Mouse (Mus musculus) heart, embryonic 13.5 days (tissue): Measurements from ENCODE around the gene Nme3. TPM values are rescaled to one million over a fixed set of nuclear protein-coding genes. Genes with fewer than 3 reads are reported as not detected.

Experiments
- ATAC-seq: fragments of 200-750 bp; cut with Nextera tagmentation; 2 replicates; pipeline ENCODE4 v1.8.0; 2017; ENCODE audit warnings: moderate TSS enrichment; ENCODE audit not compliant: insufficient number of reproducible peaks, low FRiP score, low TSS enrichment; ENCODE audit errors: extremely low read depth
- H3K27ac ChIP-seq: fragments of 300-500 bp; sonication (generic); replicated peaks from 2 replicates; pipeline ENCODE4 v1.5.1; 2015; ENCODE audit warnings: moderate library complexity, mild to moderate bottlenecking, inconsistent platforms
- H3K27me3 ChIP-seq: fragments of 300-500 bp; sonication (generic); replicated peaks from 2 replicates; pipeline ENCODE4 v1.6.1; 2015; ENCODE audit warnings: mild to moderate bottlenecking, inconsistent platforms
- H3K36me3 ChIP-seq: fragments of 300-500 bp; sonication (generic); 2 replicates; pipeline ENCODE4 v1.6.1; 2015; ENCODE audit warnings: mild to moderate bottlenecking, inconsistent platforms
- H3K4me1 ChIP-seq: fragments of 300-500 bp; sonication (generic); 2 replicates; pipeline ENCODE4 v1.6.1; 2015; ENCODE audit warnings: inconsistent platforms
- H3K4me2 ChIP-seq: fragments of 300-500 bp; sonication (generic); 2 replicates; pipeline ENCODE4 v1.6.1; 2015; ENCODE audit warnings: inconsistent platforms, mild to moderate bottlenecking, moderate library complexity
- H3K4me3 ChIP-seq: fragments of 300-500 bp; sonication (generic); 2 replicates; pipeline ENCODE4 v1.5.1; 2015; ENCODE audit warnings: moderate library complexity, mild to moderate bottlenecking, inconsistent platforms
- H3K9ac ChIP-seq: fragments of 300-500 bp; sonication (generic); 2 replicates; pipeline ENCODE4 v1.6.1; 2015; ENCODE audit warnings: inconsistent platforms, mild to moderate bottlenecking, moderate library complexity
- H3K9me3 ChIP-seq: fragments of 300-500 bp; sonication (generic); 2 replicates; pipeline ENCODE4 v1.6.1; 2016; ENCODE audit warnings: inconsistent platforms
- WGBS: fragments of 180-500 bp; shearing (Covaris S2); methylation state at CpG from one replicate; pipeline ENCODE4 v1.1.7; 2015; ENCODE audit warnings: mixed read lengths; 5-methylcytosine and 5-hydroxymethylcytosine counted together
- polyA plus RNA-seq: library from polyadenylated mRNA; unstranded; fragments of >200 nt; fragmentation: Nextera tagmentation; extraction: Ambion mirVana; gene quantifications from 2 replicates; pipeline ENCODE4 v1.2.1, GENCODE M21; 2015

The Nme3 gene
- polyA plus RNA-seq = 32.0 and 41.0 TPM in 2 replicates

GRCm38 (mm10) chr17:24896241-24896992 lies at the start of gene Nme3:
TSS of gene Nme3 (plus strand) at chr17:24896500.
- H3K36me3 ChIP-seq = peaks cover 70% of the 10 kb centered on the region
- peak within 1 kb of the TSS; percentile 86 for H3K27ac ChIP-seq
- H3K9me3 ChIP-seq = no peaks in the 10 kb centered on the region
- H3K9ac ChIP-seq = peak within 1 kb of the TSS; percentile 93
- ATAC-seq = peak; percentile 51
- peak within 1 kb of the TSS; percentile 100 for H3K4me2 ChIP-seq
- H3K4me3 ChIP-seq = peak within 1 kb of the TSS; percentile 87
- H3K27me3 ChIP-seq = no peaks in the 10 kb centered on the region
- H3K4me1 ChIP-seq = peaks cover 46% of the 10 kb centered on the region
- WGBS = 2% methylated on average over 50 of the region's 50 CpGs

DNA sequence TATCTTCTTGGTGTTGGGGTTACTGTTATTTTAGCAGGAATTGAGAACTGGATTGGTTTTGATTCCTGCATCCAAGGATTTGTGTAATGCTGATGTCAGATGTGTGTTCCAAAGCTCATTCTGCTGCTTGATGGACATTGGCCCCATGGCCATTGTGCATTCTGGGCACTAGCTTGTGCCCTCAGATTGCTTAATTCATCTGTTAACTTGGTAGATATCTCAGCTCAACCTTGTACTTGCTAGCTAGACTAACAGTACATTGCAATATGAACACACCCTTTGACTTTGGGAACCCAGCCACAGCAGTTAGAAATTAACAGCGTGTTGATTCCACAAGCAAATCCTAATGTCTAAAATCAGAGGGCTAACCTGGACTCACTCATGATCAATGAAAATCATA lies 48.9 kb upstream of the Nme3 start:
- Histone ChIP-seq H3K9ac (no peak overlapping the region), H3K4me3 (no peak overlapping the region; the same call in 1 of the 2 replicates), H3K4me1 (peaks cover 38% of the 10 kb centered on the region), H3K36me3 (no peaks in the 10 kb centered on the region), H3K9me3 (no peaks in the 10 kb centered on the region), H3K27ac (no peak overlapping the region), H3K27me3 (peaks cover 37% of the 10 kb centered on the region), H3K4me2 (peak overlapping the region; percentile 34)
- WGBS = 94% methylated on average over 1 of the region's 1 CpGs
- ATAC-seq = no peak

DNA sequence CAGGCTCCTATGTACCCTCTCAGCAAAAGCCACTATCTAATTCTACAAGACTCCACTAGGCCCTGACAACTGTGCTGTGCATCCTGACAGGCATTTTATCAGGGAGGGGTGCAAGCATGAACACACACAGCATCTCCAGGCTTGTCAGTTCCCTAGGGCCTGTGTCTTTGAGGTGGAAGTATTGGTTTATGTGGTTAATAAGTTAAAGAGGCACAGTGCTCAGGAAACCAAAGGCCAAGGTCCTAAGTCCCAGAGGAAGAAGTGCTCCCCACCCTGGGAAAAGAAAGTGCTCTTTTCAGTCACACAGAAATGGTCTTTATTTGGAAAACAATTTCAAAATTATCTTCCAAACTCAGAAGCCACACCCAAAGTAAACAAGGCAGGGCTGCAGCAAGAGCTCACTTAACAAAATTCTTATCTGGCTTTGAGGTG lies 47.7 kb upstream of the Nme3 start:
- Histone ChIP-seq H3K4me3 (peak overlapping the region; percentile 85), H3K4me1 (peaks cover 38% of the 10 kb centered on the region), H3K36me3 (peaks cover 9% of the 10 kb centered on the region), H3K9me3 (no peaks in the 10 kb centered on the region), H3K27me3 (peaks cover 26% of the 10 kb centered on the region), H3K4me2 (peak overlapping the region; percentile 88), H3K9ac (peak overlapping the region; percentile 95), H3K27ac (peak overlapping the region; percentile 98)
- ATAC-seq = no peak

DNA sequence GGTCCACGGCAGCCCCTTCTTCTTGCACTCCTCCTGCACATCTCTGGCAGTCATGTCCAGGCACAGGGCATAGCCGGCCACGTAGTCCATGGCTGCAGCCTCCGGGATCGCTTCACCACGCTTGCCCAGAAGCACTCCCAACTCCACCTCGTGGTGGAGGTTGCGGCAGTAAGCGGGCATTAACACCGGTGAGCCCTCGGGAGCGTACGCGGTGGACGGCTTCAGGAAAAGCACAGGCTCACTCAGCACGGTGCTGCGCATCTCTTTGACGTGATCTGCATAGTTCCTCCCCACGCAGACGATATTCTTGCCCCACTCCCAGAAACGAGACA lies 46.6 kb upstream of the Nme3 start:
- peaks cover 18% of the 10 kb centered on the region for H3K27me3 ChIP-seq
- H3K4me1 ChIP-seq = peaks cover 33% of the 10 kb centered on the region
- peak overlapping the region; percentile 88 for H3K4me2 ChIP-seq
- H3K36me3 ChIP-seq = peaks cover 19% of the 10 kb centered on the region
- H3K9ac ChIP-seq = peak overlapping the region; percentile 95
- WGBS = under 1% methylated on average over 21 of the region's 21 CpGs
- peak overlapping the region; percentile 98 for H3K27ac ChIP-seq
- ATAC-seq = peak; percentile 39
- H3K9me3 ChIP-seq = no peaks in the 10 kb centered on the region
- H3K4me3 ChIP-seq = peak overlapping the region; percentile 85

DNA sequence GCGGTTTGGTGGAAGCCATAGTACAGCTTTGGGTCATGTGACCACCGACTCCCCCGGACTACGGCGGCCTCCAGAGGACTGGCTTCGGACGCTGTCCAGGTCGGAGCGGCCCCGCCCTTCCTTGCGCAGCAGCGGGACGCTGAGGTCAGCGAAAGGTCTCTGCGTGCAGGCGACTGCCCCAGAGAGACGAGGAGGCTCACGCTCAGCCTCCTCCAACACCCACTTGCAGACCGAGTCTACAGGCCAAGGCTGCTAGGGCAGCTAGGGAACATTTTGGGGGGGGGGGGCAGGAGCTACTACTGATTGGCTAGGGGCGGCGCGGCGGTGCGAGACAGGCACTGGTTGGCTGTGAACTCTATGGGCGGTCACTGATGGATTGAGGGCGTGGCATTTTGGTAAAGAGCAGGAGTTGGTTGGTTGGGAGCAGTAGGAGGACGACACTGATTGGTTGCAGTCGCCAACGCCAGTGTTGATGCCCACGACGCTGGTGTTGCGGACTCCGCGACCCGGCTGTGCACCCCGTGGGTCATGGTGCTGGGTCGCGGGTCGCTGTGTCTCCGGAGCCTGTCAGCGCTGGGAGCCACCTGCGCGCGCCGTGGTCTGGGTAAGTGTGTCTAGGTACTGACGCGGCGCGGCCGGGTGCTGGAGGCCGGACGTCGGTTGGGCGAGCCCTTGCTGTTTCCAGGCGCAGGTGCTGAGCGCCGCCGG lies 46.1 kb upstream of the Nme3 start, which contains the start of gene Fahd1:
Gene Fahd1, minus strand, starts transcription at position 300 of the 708 bp plus-strand sequence.
- ATAC-seq = peak; percentile 96
- H3K27ac ChIP-seq = peak within 1 kb of the TSS; percentile 98
- WGBS = under 1% methylated on average over 58 of the region's 58 CpGs
- H3K9me3 ChIP-seq = no peaks in the 10 kb centered on the region
- peak within 1 kb of the TSS; percentile 85 for H3K4me3 ChIP-seq
- peaks cover 14% of the 10 kb centered on the region for H3K27me3 ChIP-seq
- H3K9ac ChIP-seq = peak within 1 kb of the TSS; percentile 95
- peaks cover 29% of the 10 kb centered on the region for H3K4me1 ChIP-seq
- H3K36me3 ChIP-seq = peaks cover 21% of the 10 kb centered on the region
- peak within 1 kb of the TSS; percentile 88 for H3K4me2 ChIP-seq

DNA sequence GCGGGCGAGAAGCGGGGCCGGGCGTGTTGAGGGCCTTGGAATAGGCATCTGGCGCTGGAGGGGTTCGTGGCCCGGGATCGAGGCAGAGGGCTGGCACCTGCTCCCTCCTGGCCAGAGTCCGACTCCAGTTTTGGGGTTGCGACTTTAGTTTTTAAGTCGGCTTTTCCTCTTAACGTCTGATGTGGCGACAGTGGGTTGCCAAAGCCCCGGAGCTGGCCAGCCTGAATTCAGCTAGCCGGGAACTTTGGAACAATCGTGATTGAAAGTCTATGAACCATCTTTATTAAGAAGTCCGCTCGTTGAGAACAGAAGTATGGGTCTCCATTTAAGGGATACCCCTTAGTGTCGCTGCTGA lies 45.5 kb upstream of the Nme3 start:
- peak overlapping the region; percentile 98 for H3K27ac ChIP-seq
- under 1% methylated on average over 20 of the region's 20 CpGs for WGBS
- H3K9ac ChIP-seq = peak overlapping the region; percentile 95
- H3K27me3 ChIP-seq = peaks cover 12% of the 10 kb centered on the region
- no peaks in the 10 kb centered on the region for H3K9me3 ChIP-seq
- peaks cover 21% of the 10 kb centered on the region for H3K36me3 ChIP-seq
- peak overlapping the region; percentile 85 for H3K4me3 ChIP-seq
- no peak for ATAC-seq
- peak overlapping the region; percentile 88 for H3K4me2 ChIP-seq
- peaks cover 27% of the 10 kb centered on the region for H3K4me1 ChIP-seq

DNA sequence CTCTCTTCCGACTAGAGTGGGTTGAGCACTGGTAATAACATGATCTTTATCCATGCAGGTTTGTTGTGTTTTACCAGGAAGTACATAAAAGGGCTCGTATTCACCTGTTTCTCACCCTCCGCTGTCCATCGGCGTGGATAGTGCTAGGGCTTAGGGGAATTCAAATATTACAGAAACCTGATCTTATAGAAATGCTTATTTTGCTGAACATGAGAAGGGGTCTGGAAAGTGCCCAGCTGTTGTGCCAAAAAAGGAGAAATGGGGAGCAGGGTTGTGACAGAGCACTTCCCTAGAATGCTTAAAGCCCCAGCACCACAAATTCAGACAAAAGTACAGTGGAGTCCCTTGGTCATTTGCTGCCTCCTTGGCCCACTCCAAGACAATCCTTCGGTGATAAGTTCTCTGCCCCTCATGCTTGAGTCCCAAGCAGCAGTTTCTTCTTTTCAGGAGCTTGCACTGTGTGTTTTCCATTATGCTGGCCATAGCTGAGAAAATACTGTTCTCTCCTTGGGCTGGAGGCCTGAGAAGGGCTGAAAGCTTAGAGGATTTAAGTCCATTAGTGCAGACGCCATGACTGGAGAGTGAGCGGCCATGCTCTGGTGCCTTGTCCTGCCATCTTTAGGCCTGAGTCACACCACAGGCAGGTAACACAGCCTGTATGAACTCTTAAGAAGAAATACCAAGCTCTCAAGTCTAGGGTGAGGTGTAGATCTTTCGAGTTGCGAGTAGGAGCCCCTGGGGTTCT lies 44.7 kb upstream of the Nme3 start:
- H3K27me3 ChIP-seq = peaks cover 9% of the 10 kb centered on the region
- 79% methylated on average over 10 of the region's 10 CpGs for WGBS
- H3K9ac ChIP-seq = peak overlapping the region; percentile 95
- no peak overlapping the region for H3K27ac ChIP-seq
- H3K4me2 ChIP-seq = peak overlapping the region; percentile 88
- peaks cover 27% of the 10 kb centered on the region for H3K4me1 ChIP-seq
- H3K9me3 ChIP-seq = no peaks in the 10 kb centered on the region
- H3K36me3 ChIP-seq = peaks cover 21% of the 10 kb centered on the region
- peak overlapping the region; percentile 85 for H3K4me3 ChIP-seq
- ATAC-seq = no peak

DNA sequence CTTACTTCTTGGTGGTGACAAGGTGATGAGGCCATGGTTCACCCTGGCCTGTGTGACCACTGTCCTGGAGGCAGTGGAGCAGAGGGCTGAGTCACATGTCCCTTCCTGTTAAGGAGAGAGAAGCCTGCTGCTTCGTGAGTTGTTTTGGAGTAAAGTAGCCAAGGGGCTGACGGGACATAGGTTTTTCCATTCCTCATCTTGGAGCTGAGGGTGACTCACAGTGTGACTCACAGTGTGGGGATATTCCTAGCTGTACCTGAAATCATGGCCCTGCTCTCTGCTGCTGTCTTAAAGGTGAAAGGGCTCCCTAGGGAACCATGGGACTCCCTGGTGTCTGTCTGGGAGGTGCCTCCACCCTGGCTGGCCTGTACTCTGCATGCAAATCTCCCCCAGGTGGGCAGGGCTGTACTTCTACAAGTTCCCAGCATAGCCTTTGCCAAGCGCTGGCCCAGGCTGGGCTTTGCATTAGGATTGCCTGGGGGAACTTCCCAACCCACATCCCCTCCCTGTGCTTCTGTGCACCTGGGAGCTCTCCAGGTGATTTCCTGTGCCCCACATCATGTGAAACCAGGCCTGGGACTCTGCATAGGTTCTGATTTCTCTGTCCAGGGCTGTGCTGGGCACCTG lies 40.3 kb upstream of the Nme3 start:
- Histone ChIP-seq H3K27ac (no peak overlapping the region), H3K4me2 (no peak overlapping the region), H3K4me3 (no peak overlapping the region), H3K4me1 (peaks cover 9% of the 10 kb centered on the region), H3K9me3 (no peaks in the 10 kb centered on the region), H3K9ac (no peak overlapping the region), H3K27me3 (peaks cover 9% of the 10 kb centered on the region), H3K36me3 (peaks cover 42% of the 10 kb centered on the region)
- WGBS = 75% methylated on average over 3 of the region's 3 CpGs
- no peak for ATAC-seq

DNA sequence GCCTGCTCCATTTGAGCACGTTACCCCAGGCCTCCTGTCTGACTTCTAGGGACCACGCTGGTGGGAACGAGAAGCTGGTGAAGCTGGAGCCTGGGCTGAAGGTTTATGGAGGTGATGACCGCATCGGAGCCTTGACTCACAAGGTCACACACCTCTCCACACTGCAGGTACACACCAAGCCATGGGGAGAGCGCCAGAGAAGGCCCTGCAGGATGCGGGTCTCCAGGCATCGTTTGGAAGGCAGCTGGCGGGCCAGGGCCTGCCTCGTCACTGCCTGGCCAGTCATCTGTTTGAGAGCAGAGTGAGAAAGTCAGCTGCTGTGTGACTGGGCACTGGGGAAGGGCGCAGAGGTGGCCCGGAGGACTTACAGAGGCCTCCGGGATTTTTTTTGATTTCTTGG lies 39.7 kb upstream of the Nme3 start:
- WGBS = 88% methylated on average over 13 of the region's 13 CpGs
- Histone ChIP-seq H3K27me3 (peaks cover 3% of the 10 kb centered on the region), H3K4me2 (no peak overlapping the region), H3K27ac (no peak overlapping the region), H3K4me3 (no peak overlapping the region), H3K36me3 (peaks cover 48% of the 10 kb centered on the region), H3K4me1 (peaks cover 2% of the 10 kb centered on the region; the same call in 1 of the 2 replicates), H3K9ac (no peak overlapping the region), H3K9me3 (no peaks in the 10 kb centered on the region)
- no peak for ATAC-seq

GRCm38 (mm10) chr17:24857831-24858470 lies 38.3 kb upstream of the Nme3 start:
- H3K9ac ChIP-seq = no peak overlapping the region
- 80% methylated on average over 8 of the region's 8 CpGs for WGBS
- H3K4me2 ChIP-seq = no peak overlapping the region
- no peaks in the 10 kb centered on the region for H3K27me3 ChIP-seq
- no peak overlapping the region for H3K4me3 ChIP-seq
- peaks cover 59% of the 10 kb centered on the region for H3K36me3 ChIP-seq
- no peak overlapping the region for H3K27ac ChIP-seq
- no peak for ATAC-seq
- H3K9me3 ChIP-seq = no peaks in the 10 kb centered on the region
- H3K4me1 ChIP-seq = no peaks in the 10 kb centered on the region
